Mouse (Mus musculus): Measurements from ENCODE around the gene Fam19a2. TPM values are rescaled to one million over a fixed set of nuclear protein-coding genes. Genes with fewer than 3 reads are reported as not detected.

The Fam19a2 gene
- polyA plus RNA-seq, 1 experiment, result 0.01 TPM

DNA sequence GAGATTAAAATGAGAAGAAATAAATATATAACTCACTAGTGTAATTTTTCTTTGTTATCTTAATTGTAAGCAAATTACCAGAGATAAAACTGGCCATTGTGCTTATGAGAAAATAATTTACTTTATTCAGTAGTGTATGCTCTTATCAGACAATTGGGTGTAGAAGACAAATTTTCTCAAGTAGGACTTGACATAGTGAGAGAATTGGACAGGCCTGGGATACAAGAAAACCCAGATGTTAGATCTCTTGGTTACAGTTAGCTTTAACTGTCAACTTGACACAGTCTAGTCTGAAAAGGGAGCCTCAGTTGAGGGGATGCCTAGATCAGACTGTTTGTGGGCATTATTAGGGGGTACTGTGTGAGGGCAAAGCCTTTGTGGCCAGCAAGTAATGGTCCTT is 373.7 kb downstream of the Fam19a2 start:
- Histone ChIP-seq H3K4me3 (no peak overlapping the region), H3K36me3 (ENCODE audit: control insufficient read depth, insufficient read depth) (no peaks in the 10 kb centered on the region), H3K4me2 (ENCODE audit: low read depth) (no peak overlapping the region), H3ac (ENCODE audit: control insufficient read depth, insufficient read length) (no peak overlapping the region), H3K79me2 (ENCODE audit: control insufficient read depth, insufficient read depth) (no peaks in the 10 kb centered on the region), H3K27me3 (ENCODE audit: control insufficient read depth, insufficient read depth, insufficient read length) (no peaks in the 10 kb centered on the region)
- TF ChIP-seq REST (IDR thresholded peaks at IDR 0.05; ENCODE audit: insufficient read depth, insufficient read length), result no peak
- TF ChIP-seq E2F4 (IDR thresholded peaks at IDR 0.05; ENCODE audit: insufficient read depth), result no peak
- TF ChIP-seq MAX (IDR thresholded peaks at IDR 0.05; ENCODE audit: low read depth), result no peak
- no peak for TF ChIP-seq POLR2AphosphoS2 (IDR thresholded peaks at IDR 0.05; ENCODE audit: insufficient read length, low read depth)
- TF ChIP-seq MYOD1 (IDR thresholded peaks at IDR 0.05; ENCODE audit: control insufficient read depth in 1 of 3, insufficient read length in 2 of 3, low read depth in 2 of 3), result no peak
- TF ChIP-seq CEBPB (IDR thresholded peaks at IDR 0.05; ENCODE audit: insufficient read depth, poor library complexity, severe bottlenecking), result no peak
- TF ChIP-seq TCF12 (IDR thresholded peaks at IDR 0.05; ENCODE audit: insufficient read depth, poor library complexity, severe bottlenecking), result no peak
- no peak for TF ChIP-seq USF1 (IDR thresholded peaks at IDR 0.05; ENCODE audit: low read depth)
- TF ChIP-seq POLR2A (IDR thresholded peaks at IDR 0.05; ENCODE audit: insufficient read length, low read depth), result no peak
- TF ChIP-seq SRF (IDR thresholded peaks at IDR 0.05; ENCODE audit: control insufficient read depth, insufficient read length, low read depth), result no peak
- no peak for TF ChIP-seq TCF3 (IDR thresholded peaks at IDR 0.05; ENCODE audit: insufficient read length, low read depth)
- TF ChIP-seq MYOG (IDR thresholded peaks at IDR 0.05; ENCODE audit: control insufficient read depth in 1 of 3, insufficient read depth in 1 of 3, insufficient read length in 2 of 3, low read depth in 2 of 3), result no peak

GRCm38 (mm10) chr10:123645568-123645967 is 381.8 kb downstream of the Fam19a2 start:
- TF ChIP-seq USF1 (IDR thresholded peaks at IDR 0.05; ENCODE audit: low read depth), result no peak
- TF ChIP-seq TCF12 (IDR thresholded peaks at IDR 0.05; ENCODE audit: insufficient read depth, poor library complexity, severe bottlenecking), result no peak
- no peak for TF ChIP-seq POLR2AphosphoS2 (IDR thresholded peaks at IDR 0.05; ENCODE audit: insufficient read length, low read depth)
- no peak for TF ChIP-seq REST (IDR thresholded peaks at IDR 0.05; ENCODE audit: insufficient read depth, insufficient read length)
- no peak for TF ChIP-seq MYOD1 (IDR thresholded peaks at IDR 0.05; ENCODE audit: control insufficient read depth in 1 of 3, insufficient read length in 2 of 3, low read depth in 2 of 3)
- H3K79me2 ChIP-seq (ENCODE audit: control insufficient read depth, insufficient read depth), result no peaks in the 10 kb centered on the region
- H3K36me3 ChIP-seq (ENCODE audit: control insufficient read depth, insufficient read depth), result no peaks in the 10 kb centered on the region
- H3K4me2 ChIP-seq (ENCODE audit: low read depth), result no peak overlapping the region
- H3K27me3 ChIP-seq (ENCODE audit: control insufficient read depth, insufficient read depth, insufficient read length), result no peaks in the 10 kb centered on the region
- no peak overlapping the region for H3K4me3 ChIP-seq
- no peak overlapping the region for H3ac ChIP-seq (ENCODE audit: control insufficient read depth, insufficient read length)

DNA sequence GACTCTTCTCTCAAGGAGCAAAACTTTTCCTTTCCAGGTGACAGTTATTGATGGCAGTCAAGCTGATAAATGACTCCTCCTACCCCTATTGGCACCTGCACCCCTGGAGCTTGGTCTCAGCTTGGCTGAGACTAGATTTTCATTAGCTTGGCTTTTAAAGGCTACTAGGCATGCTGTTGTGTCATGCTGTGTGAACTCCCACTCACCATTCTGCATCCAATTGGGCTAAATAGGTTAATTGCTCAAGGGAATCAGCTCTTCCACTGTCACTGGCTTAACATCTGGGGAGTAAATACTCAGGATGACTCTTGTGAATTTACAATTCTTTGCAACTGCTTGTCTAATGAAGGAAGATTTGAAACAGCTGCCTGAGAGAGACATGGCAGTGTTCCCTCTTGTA is 407.4 kb downstream of the Fam19a2 start:
- Histone ChIP-seq H3K4me2 (ENCODE audit: low read depth) (no peak overlapping the region), H3K79me2 (ENCODE audit: control insufficient read depth, insufficient read depth) (no peaks in the 10 kb centered on the region), H3K36me3 (ENCODE audit: control insufficient read depth, insufficient read depth) (no peaks in the 10 kb centered on the region), H3ac (ENCODE audit: control insufficient read depth, insufficient read length) (no peak overlapping the region), H3K27me3 (ENCODE audit: control insufficient read depth, insufficient read depth, insufficient read length) (no peaks in the 10 kb centered on the region), H3K4me3 (no peak overlapping the region)
- no peak for TF ChIP-seq TCF3 (IDR thresholded peaks at IDR 0.05; ENCODE audit: insufficient read length, low read depth)

DNA sequence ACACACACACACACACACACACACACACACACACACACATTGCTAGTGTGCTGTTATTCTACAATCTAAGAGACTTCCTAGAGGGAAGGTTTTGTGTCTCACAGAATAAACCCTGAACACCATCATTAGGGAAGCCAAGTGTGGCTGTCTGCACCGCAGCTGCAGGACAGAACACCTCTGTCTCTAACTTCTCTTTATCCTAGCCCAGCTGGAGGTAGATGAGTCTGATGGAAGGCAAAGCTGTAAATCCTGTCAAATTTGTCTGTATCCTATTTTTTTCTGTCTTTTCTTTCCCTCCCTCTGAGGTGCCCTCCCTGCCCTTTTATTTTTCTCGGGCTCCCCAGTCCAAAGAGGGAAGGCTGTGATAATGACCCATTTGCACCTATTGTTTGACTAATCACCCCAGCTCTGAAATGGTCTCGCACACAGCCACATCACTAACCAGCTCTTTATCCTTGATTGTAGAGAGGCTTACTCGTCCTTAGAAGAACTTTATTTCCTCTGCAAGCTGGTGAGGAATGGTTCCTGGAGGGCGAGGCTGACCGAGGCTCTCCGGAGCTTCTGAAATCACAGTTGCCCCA is 414.6 kb downstream of the Fam19a2 start:
- no peak for TF ChIP-seq TCF3 (IDR thresholded peaks at IDR 0.05; ENCODE audit: insufficient read length, low read depth)
- no peak for TF ChIP-seq MYOG (IDR thresholded peaks at IDR 0.05; ENCODE audit: control insufficient read depth in 1 of 3, insufficient read depth in 1 of 3, insufficient read length in 2 of 3, low read depth in 2 of 3)
- TF ChIP-seq POLR2AphosphoS2 (IDR thresholded peaks at IDR 0.05; ENCODE audit: insufficient read length, low read depth), result no peak
- no peak for TF ChIP-seq POLR2A (IDR thresholded peaks at IDR 0.05; ENCODE audit: insufficient read length, low read depth)
- no peak for TF ChIP-seq REST (IDR thresholded peaks at IDR 0.05; ENCODE audit: insufficient read depth, insufficient read length)
- no peak for TF ChIP-seq E2F4 (IDR thresholded peaks at IDR 0.05; ENCODE audit: insufficient read depth)
- TF ChIP-seq CEBPB (IDR thresholded peaks at IDR 0.05; ENCODE audit: insufficient read depth, poor library complexity, severe bottlenecking), result no peak
- no peak for TF ChIP-seq SRF (IDR thresholded peaks at IDR 0.05; ENCODE audit: control insufficient read depth, insufficient read length, low read depth)
- TF ChIP-seq MAX (IDR thresholded peaks at IDR 0.05; ENCODE audit: low read depth), result no peak
- no peak for TF ChIP-seq TCF12 (IDR thresholded peaks at IDR 0.05; ENCODE audit: insufficient read depth, poor library complexity, severe bottlenecking)
- no peak for TF ChIP-seq USF1 (IDR thresholded peaks at IDR 0.05; ENCODE audit: low read depth)
- TF ChIP-seq MYOD1 (IDR thresholded peaks at IDR 0.05; ENCODE audit: control insufficient read depth in 1 of 3, insufficient read length in 2 of 3, low read depth in 2 of 3), result no peak
- H3K4me3 ChIP-seq, result no peak overlapping the region
- no peak overlapping the region for H3ac ChIP-seq (ENCODE audit: control insufficient read depth, insufficient read length)
- H3K27me3 ChIP-seq (ENCODE audit: control insufficient read depth, insufficient read depth, insufficient read length), result no peaks in the 10 kb centered on the region
- H3K36me3 ChIP-seq (ENCODE audit: control insufficient read depth, insufficient read depth), result no peaks in the 10 kb centered on the region
- no peak overlapping the region for H3K4me2 ChIP-seq (ENCODE audit: low read depth)
- no peaks in the 10 kb centered on the region for H3K79me2 ChIP-seq (ENCODE audit: control insufficient read depth, insufficient read depth)

DNA sequence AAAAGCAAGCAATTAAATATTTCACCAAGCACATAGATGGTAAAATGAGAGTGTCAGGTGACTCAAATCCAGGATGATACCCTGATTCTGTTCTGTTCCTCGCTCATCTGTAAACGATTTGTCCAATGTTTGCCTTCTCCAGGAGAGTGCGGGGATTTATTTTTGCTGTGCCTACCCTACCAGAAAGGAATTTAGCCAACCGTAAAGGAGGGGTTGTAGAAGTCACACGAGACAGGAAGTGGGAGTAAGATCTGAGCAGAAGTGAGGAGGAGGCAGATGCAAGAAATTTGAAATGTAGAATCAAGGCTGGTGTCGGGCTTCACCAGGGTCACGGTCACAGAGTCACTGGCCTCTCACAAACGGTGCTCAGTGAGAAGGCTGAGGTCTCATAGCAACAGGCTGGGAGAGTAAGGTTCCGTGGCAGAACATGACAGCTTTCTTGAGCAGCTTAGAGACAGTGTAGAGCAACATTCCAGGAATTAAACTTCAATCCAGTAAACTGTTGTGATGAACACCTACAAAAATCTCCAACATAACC is 419.0 kb downstream of the Fam19a2 start:
- no peak overlapping the region for H3ac ChIP-seq (ENCODE audit: control insufficient read depth, insufficient read length)
- no peak overlapping the region for H3K4me2 ChIP-seq (ENCODE audit: low read depth)
- no peak for TF ChIP-seq MYOG (IDR thresholded peaks at IDR 0.05; ENCODE audit: control insufficient read depth in 1 of 3, insufficient read depth in 1 of 3, insufficient read length in 2 of 3, low read depth in 2 of 3)
- TF ChIP-seq TCF12 (IDR thresholded peaks at IDR 0.05; ENCODE audit: insufficient read depth, poor library complexity, severe bottlenecking), result no peak
- TF ChIP-seq POLR2AphosphoS2 (IDR thresholded peaks at IDR 0.05; ENCODE audit: insufficient read length, low read depth), result no peak
- TF ChIP-seq TCF3 (IDR thresholded peaks at IDR 0.05; ENCODE audit: insufficient read length, low read depth), result no peak
- no peak for TF ChIP-seq SRF (IDR thresholded peaks at IDR 0.05; ENCODE audit: control insufficient read depth, insufficient read length, low read depth)
- no peak for TF ChIP-seq MYOD1 (IDR thresholded peaks at IDR 0.05; ENCODE audit: control insufficient read depth in 1 of 3, insufficient read length in 2 of 3, low read depth in 2 of 3)
- TF ChIP-seq E2F4 (IDR thresholded peaks at IDR 0.05; ENCODE audit: insufficient read depth), result no peak
- no peak for TF ChIP-seq MAX (IDR thresholded peaks at IDR 0.05; ENCODE audit: low read depth)
- no peak for TF ChIP-seq CEBPB (IDR thresholded peaks at IDR 0.05; ENCODE audit: insufficient read depth, poor library complexity, severe bottlenecking)
- TF ChIP-seq REST (IDR thresholded peaks at IDR 0.05; ENCODE audit: insufficient read depth, insufficient read length), result no peak
- TF ChIP-seq POLR2A (IDR thresholded peaks at IDR 0.05; ENCODE audit: insufficient read length, low read depth), result no peak
- TF ChIP-seq USF1 (IDR thresholded peaks at IDR 0.05; ENCODE audit: low read depth), result no peak
- no peaks in the 10 kb centered on the region for H3K79me2 ChIP-seq (ENCODE audit: control insufficient read depth, insufficient read depth)
- H3K4me3 ChIP-seq, result no peak overlapping the region
- no peaks in the 10 kb centered on the region for H3K27me3 ChIP-seq (ENCODE audit: control insufficient read depth, insufficient read depth, insufficient read length)
- no peaks in the 10 kb centered on the region for H3K36me3 ChIP-seq (ENCODE audit: control insufficient read depth, insufficient read depth)

All from myocyte (in vitro differentiated cells).